Mouse (Mus musculus): ENCODE measurements around the gene Ttll5.

GRCm38 (mm10) chr12:86075358-86075757 is 250.9 kb downstream of the Ttll5 start:
- TF ChIP-seq POLR2A (IDR thresholded peaks at IDR 0.05; ENCODE audit: extremely low read depth, insufficient read depth, low read length) (no peak), CTCF (IDR thresholded peaks at IDR 0.05; ENCODE audit: extremely low read depth, insufficient read depth, low read length) (no peak)
